Mouse (Mus musculus) right cerebral cortex, postnatal 14 days (tissue): ENCODE data around the gene Traf3ip1.

Experiments
- DNase-seq: peaks from one replicate; pipeline ENCODE4 v3.0.0; 2022

The Traf3ip1 gene

GRCm38 (mm10) chr1:91537786-91538569, 43.5 kb downstream of the Traf3ip1 start:
- no peak for DNase-seq

- DNase-seq: no peak
These were observed 44.1 kb downstream of the Traf3ip1 start for GRCm38 (mm10) chr1:91538570-91538929.

- no peak for DNase-seq
These were observed 44.8 kb downstream of the Traf3ip1 start for GRCm38 (mm10) chr1:91539246-91539645.

GRCm38 (mm10) chr1:91539704-91540270, 45.3 kb downstream of the Traf3ip1 start:
- DNase-seq: peak; percentile 20

GRCm38 (mm10) chr1:91540271-91540826, 45.9 kb downstream of the Traf3ip1 start, which contains the start of gene Asb1:
Gene Asb1, plus strand, starts transcription at chr1:91540544.
- peak; percentile 86 for DNase-seq

- no peak for DNase-seq
These were observed 46.7 kb downstream of the Traf3ip1 start for GRCm38 (mm10) chr1:91541042-91541592.

- DNase-seq: no peak
These were observed 49.5 kb downstream of the Traf3ip1 start for GRCm38 (mm10) chr1:91543974-91544373.

- no peak for DNase-seq
These were observed 50.8 kb downstream of the Traf3ip1 start for GRCm38 (mm10) chr1:91545226-91545625.

GRCm38 (mm10) chr1:91547567-91547966, 53.1 kb downstream of the Traf3ip1 start:
- no peak for DNase-seq

- DNase-seq: no peak
These were observed 54.6 kb downstream of the Traf3ip1 start for GRCm38 (mm10) chr1:91549073-91549472.

GRCm38 (mm10) chr1:91557099-91557498, 62.7 kb downstream of the Traf3ip1 start:
- no peak for DNase-seq

GRCm38 (mm10) chr1:91561226-91561625, 66.8 kb downstream of the Traf3ip1 start:
- no peak for DNase-seq

- DNase-seq: peak; percentile 26
These were observed 68.6 kb downstream of the Traf3ip1 start for GRCm38 (mm10) chr1:91562977-91563590.

GRCm38 (mm10) chr1:91564004-91564403, 69.6 kb downstream of the Traf3ip1 start:
- DNase-seq: no peak

- no peak for DNase-seq
These were observed 70.2 kb downstream of the Traf3ip1 start for GRCm38 (mm10) chr1:91564598-91564997.

- DNase-seq: no peak
These were observed 72.8 kb downstream of the Traf3ip1 start for GRCm38 (mm10) chr1:91567269-91567668.

- DNase-seq: no peak
These were observed 78.0 kb downstream of the Traf3ip1 start for GRCm38 (mm10) chr1:91572458-91572857.

GRCm38 (mm10) chr1:91574208-91574607, 79.8 kb downstream of the Traf3ip1 start:
- peak; percentile 70 for DNase-seq

- no peak for DNase-seq
These were observed 83.6 kb downstream of the Traf3ip1 start for GRCm38 (mm10) chr1:91577883-91578517.
